Mouse (Mus musculus): ENCODE measurements around the gene Tmem221.

DNA sequence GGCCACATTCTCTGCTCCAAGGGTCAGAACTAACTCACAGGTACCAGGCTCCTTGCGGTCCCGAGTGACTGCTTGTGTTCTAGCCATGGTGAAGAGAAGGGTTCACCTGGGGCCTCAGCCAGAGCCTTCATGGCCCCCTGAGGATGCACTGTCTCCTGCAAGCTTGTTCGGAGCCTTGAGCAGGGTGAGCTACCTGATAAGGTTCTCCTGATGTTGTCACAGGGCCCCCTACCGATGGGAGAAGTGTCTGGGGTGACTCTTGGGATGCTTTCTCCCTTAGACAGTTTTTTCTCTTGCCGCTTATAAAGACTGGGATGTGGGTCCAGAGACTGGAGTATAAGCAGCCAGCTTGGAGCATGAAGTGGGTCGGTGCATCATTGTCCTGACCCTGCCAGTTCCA is 37.7 kb upstream of the Tmem221 start:
- TF ChIP-seq CTCF (IDR thresholded peaks at IDR 0.05; ENCODE audit: low read depth) (no peak), EP300 (optimal IDR thresholded peaks at IDR 0.05) (no peak)

All from stomach, postnatal 0 days (tissue).